Mouse (Mus musculus) G1E (cell line): ENCODE results near the gene Carmil1.

Experiments
- CTCF ChIP-seq: IDR thresholded peaks from 2 replicates; pipeline ENCODE4 v1.5.1; 2012; ENCODE audit warnings: low read depth, low read length, inconsistent platforms, mixed read lengths
- TAL1 ChIP-seq: conservative IDR thresholded peaks from 2 replicates; pipeline ENCODE4 v1.6.1; 2012; ENCODE audit warnings: low read depth, low read length, inconsistent platforms, mixed read lengths

GRCm38 (mm10) chr13:24050330-24050729 is 230.3 kb downstream of the Carmil1 start:
- TF ChIP-seq CTCF (no peak), TAL1 (no peak)
